Mouse (Mus musculus) neural tube, embryonic 13.5 days (tissue): Measurements from ENCODE around the gene Tas2r126. TPM values are rescaled to one million over a fixed set of nuclear protein-coding genes. Genes with fewer than 3 reads are reported as not detected.

ENCODE experiments used
- ATAC-seq: fragments of 200-750 bp; cut with Nextera tagmentation; 2 replicates; pipeline ENCODE4 v1.8.0; 2017; ENCODE audit warnings: low read depth, mild to moderate bottlenecking, moderate TSS enrichment, moderate library complexity
- H3K27ac ChIP-seq: fragments of 300-500 bp; sonication (generic); replicated peaks from 2 replicates; pipeline ENCODE4 v1.5.1; 2015; ENCODE audit warnings: moderate library complexity, mild to moderate bottlenecking, inconsistent platforms
- H3K27me3 ChIP-seq: fragments of 300-500 bp; sonication (generic); 2 replicates; pipeline ENCODE4 v1.6.1; 2015; ENCODE audit warnings: mild to moderate bottlenecking, inconsistent platforms
- H3K36me3 ChIP-seq: fragments of 300-500 bp; sonication (generic); 2 replicates; pipeline ENCODE4 v1.6.1; 2015; ENCODE audit warnings: mild to moderate bottlenecking, inconsistent platforms
- H3K4me1 ChIP-seq: fragments of 300-500 bp; sonication (generic); replicated peaks from 2 replicates; pipeline ENCODE4 v1.6.1; 2015; ENCODE audit warnings: inconsistent platforms
- H3K4me2 ChIP-seq: fragments of 300-500 bp; sonication (generic); 2 replicates; pipeline ENCODE4 v1.6.1; 2015; ENCODE audit warnings: inconsistent platforms, mild to moderate bottlenecking, moderate library complexity
- H3K4me3 ChIP-seq: fragments of 300-500 bp; sonication (generic); 2 replicates; pipeline ENCODE4 v1.5.1; 2015; ENCODE audit warnings: mild to moderate bottlenecking, inconsistent platforms
- H3K9ac ChIP-seq: fragments of 300-500 bp; sonication (generic); 2 replicates; pipeline ENCODE4 v1.6.1; 2015; ENCODE audit warnings: moderate library complexity, mild to moderate bottlenecking, inconsistent platforms
- H3K9me3 ChIP-seq: fragments of 300-500 bp; sonication (generic); 2 replicates; pipeline ENCODE4 v1.6.1; 2016; ENCODE audit warnings: inconsistent platforms
- WGBS: fragments of 180-500 bp; shearing (Covaris S2); methylation state at CpG from one replicate; pipeline ENCODE4 v1.1.7; 2015; 5-methylcytosine and 5-hydroxymethylcytosine counted together
- polyA plus RNA-seq: library from polyadenylated mRNA; unstranded; fragments of >200 nt; fragmentation: Nextera tagmentation; extraction: Ambion mirVana; gene quantifications from 2 replicates; pipeline ENCODE4 v1.2.1, GENCODE M21; 2015

Tas2r126 gene
- polyA plus RNA-seq: not detected in 2 replicates

- no peaks in the 10 kb centered on the region for H3K27me3 ChIP-seq
- no peak within 1 kb of the TSS for H3K9ac ChIP-seq
- no peaks in the 10 kb centered on the region for H3K9me3 ChIP-seq
- no peak for ATAC-seq
- H3K4me3 ChIP-seq: no peak within 1 kb of the TSS
- 89% methylated on average over 6 of the region's 6 CpGs for WGBS
- H3K27ac ChIP-seq: no peak within 1 kb of the TSS
- no peaks in the 10 kb centered on the region for H3K36me3 ChIP-seq
- no peaks in the 10 kb centered on the region for H3K4me1 ChIP-seq
- no peak within 1 kb of the TSS for H3K4me2 ChIP-seq
Measured at GRCm38 (mm10) chr6:42434446-42434845, at the start of gene Tas2r126. Gene Tas2r126 (plus strand): TSS chr6:42434535.

DNA sequence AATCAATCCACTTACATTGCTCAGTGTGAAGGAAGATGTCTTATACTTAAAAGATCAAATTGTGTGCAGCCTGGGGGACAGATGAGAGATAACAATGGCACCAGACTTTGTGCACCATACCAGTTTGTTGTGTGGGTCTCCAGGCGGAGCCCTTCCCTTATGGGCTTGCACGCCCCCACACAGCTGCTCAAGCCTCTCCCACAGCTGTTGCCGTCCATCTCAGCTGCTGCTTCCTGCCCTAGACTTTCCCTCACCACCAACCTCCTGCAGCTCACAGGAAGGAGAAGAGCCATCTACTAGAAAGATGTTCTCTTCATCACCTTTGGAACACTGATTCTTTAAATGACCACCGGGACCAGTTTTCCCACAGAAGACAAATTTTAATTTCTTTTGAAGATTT lies 48.7 kb upstream of the Tas2r126 start:
- ATAC-seq: no peak
- no peak overlapping the region for H3K4me3 ChIP-seq
- no peaks in the 10 kb centered on the region for H3K27me3 ChIP-seq
- no peaks in the 10 kb centered on the region; the same call in 1 of the 2 replicates for H3K4me1 ChIP-seq
- no peak overlapping the region for H3K4me2 ChIP-seq
- WGBS: 78% methylated on average over 4 of the region's 4 CpGs
- no peak overlapping the region for H3K27ac ChIP-seq
- no peaks in the 10 kb centered on the region for H3K9me3 ChIP-seq
- H3K9ac ChIP-seq: no peak overlapping the region
- no peaks in the 10 kb centered on the region for H3K36me3 ChIP-seq

- Histone ChIP-seq H3K9ac (no peak overlapping the region), H3K27ac (no peak overlapping the region), H3K4me1 (no peaks in the 10 kb centered on the region), H3K9me3 (no peaks in the 10 kb centered on the region), H3K4me2 (no peak overlapping the region), H3K27me3 (no peaks in the 10 kb centered on the region), H3K4me3 (no peak overlapping the region), H3K36me3 (no peaks in the 10 kb centered on the region)
- WGBS: 44% methylated on average over 2 of the region's 2 CpGs
- ATAC-seq: no peak
Measured at GRCm38 (mm10) chr6:42391796-42392330, 42.5 kb upstream of the Tas2r126 start.

DNA sequence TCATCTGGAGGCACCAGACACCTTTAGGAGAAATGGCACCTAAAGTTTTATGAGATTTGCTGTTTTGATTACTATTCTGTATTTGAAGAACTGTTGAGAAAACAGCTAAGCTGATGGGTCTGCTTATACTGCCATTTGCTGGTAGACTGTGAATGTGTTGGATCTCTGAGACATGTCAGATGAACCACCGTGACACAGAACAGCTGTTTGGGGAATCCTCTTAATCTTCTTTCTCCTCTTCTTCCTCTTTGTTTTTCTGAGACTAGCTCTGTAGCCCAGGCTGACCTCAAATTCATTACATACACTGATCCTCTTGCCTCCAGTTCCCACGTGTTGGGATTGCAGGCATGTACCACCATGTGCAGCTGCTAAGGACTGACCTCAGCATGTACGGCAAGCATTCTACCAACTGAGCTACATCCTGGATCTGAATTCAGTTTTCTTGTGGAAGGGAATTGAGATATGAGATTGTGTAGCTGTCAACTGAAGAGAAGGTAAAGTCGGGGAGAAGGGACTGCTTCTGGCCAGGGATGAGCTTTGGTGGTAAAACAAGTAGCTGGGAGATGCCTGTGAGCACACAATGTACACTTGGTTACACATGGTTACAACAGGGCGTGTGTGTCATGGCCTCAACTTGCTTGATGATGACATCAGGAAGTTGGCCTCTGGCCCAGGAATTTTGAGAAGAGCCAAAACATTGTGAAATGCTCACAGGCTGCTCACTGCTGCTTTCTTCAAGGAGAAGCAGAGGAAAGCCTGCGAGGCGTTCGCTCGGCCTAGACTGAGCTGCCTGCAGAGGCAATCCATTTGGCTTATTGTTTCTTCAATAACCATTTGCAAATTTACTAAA lies 38.1 kb upstream of the Tas2r126 start:
- H3K4me2 ChIP-seq: no peak overlapping the region
- H3K9ac ChIP-seq: no peak overlapping the region
- no peak for ATAC-seq
- WGBS: 80% methylated on average over 9 of the region's 9 CpGs
- no peaks in the 10 kb centered on the region for H3K36me3 ChIP-seq
- no peaks in the 10 kb centered on the region for H3K27me3 ChIP-seq
- H3K4me3 ChIP-seq: no peak overlapping the region
- no peak overlapping the region for H3K27ac ChIP-seq
- H3K9me3 ChIP-seq: no peaks in the 10 kb centered on the region
- no peaks in the 10 kb centered on the region for H3K4me1 ChIP-seq

DNA sequence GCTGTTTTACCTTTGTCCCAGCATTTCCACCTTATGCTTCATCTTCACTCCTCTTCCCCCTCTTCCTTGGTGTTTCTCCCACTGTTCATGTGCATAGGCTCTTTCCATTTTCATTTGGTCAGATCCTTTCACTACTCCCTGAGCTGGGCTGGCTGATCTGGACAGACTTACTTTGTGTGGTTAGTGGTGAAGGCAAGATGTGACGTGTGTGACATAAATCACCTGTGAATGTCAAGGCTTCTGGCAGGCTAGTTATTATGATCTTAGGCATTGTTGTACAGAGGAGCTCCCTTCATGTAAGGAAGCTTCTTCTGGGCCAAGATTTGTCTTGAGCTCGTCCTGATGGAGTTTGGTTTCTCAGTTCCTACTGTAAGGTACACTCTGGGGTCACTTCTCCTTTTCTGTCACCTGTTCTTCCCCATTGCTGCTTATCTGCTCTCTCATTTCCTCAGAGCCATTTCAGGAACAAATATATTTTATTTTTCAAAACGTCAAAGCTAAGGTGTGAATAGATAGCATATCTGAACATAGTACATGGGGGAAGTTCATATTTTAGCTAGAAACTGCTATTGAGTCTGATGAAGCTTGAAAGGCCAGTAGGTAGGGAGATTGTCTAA lies 37.2 kb upstream of the Tas2r126 start:
- no peak overlapping the region for H3K4me3 ChIP-seq
- no peaks in the 10 kb centered on the region for H3K9me3 ChIP-seq
- H3K36me3 ChIP-seq: no peaks in the 10 kb centered on the region
- H3K27me3 ChIP-seq: no peaks in the 10 kb centered on the region
- no peak overlapping the region for H3K27ac ChIP-seq
- H3K4me2 ChIP-seq: no peak overlapping the region
- 71% methylated on average over 3 of the region's 3 CpGs for WGBS
- H3K9ac ChIP-seq: no peak overlapping the region
- H3K4me1 ChIP-seq: no peaks in the 10 kb centered on the region
- ATAC-seq: no peak

DNA sequence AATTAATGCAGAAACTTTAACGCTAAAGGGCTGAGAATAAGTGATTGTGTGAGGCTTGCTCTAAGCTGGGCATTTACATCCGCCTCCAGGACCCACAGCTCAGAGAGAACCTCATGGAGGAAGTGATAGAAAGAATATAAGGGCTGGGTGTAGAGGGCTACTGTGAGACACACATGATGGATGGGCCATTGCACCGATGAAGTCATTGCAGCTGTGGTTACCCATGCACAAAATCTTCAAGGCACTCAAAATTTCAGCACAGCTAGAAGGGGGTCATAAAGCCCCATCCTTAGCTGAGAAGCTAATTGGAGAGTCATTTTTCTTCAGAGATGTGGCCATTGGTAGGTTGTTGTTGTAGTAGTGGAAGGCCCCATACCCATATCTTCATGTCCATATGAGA lies 36.0 kb upstream of the Tas2r126 start:
- H3K4me2 ChIP-seq: no peak overlapping the region
- H3K9ac ChIP-seq: no peak overlapping the region
- no peak overlapping the region for H3K4me3 ChIP-seq
- H3K9me3 ChIP-seq: no peaks in the 10 kb centered on the region
- H3K36me3 ChIP-seq: no peaks in the 10 kb centered on the region
- 87% methylated on average over 3 of the region's 3 CpGs for WGBS
- no peaks in the 10 kb centered on the region for H3K4me1 ChIP-seq
- no peak overlapping the region for H3K27ac ChIP-seq
- no peak for ATAC-seq
- H3K27me3 ChIP-seq: no peaks in the 10 kb centered on the region

DNA sequence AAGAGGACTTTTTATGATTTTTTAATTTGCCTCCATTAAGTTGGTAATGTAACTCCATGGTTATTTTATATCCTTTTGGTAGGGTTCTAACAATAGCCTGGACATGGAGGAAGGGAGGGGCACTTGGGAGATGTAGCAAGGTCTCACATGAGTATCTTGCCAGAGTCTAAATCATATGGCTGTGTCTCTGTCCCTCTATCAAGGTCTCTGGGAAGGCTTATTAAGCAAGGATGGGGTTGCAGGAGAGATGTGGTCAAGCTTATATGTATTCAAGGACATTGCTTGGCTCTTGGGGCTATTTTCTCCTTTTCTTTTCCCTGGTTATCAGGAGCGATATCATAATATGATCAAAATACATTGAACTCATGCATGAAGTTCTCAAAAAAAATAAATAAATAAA lies 35.3 kb upstream of the Tas2r126 start:
- H3K4me3 ChIP-seq: no peak overlapping the region
- H3K27me3 ChIP-seq: no peaks in the 10 kb centered on the region
- H3K9me3 ChIP-seq: no peaks in the 10 kb centered on the region
- 100% methylated on average over 1 of the region's 1 CpGs for WGBS
- no peak overlapping the region for H3K27ac ChIP-seq
- no peaks in the 10 kb centered on the region for H3K36me3 ChIP-seq
- no peak for ATAC-seq
- no peaks in the 10 kb centered on the region for H3K4me1 ChIP-seq
- H3K4me2 ChIP-seq: no peak overlapping the region
- no peak overlapping the region for H3K9ac ChIP-seq

DNA sequence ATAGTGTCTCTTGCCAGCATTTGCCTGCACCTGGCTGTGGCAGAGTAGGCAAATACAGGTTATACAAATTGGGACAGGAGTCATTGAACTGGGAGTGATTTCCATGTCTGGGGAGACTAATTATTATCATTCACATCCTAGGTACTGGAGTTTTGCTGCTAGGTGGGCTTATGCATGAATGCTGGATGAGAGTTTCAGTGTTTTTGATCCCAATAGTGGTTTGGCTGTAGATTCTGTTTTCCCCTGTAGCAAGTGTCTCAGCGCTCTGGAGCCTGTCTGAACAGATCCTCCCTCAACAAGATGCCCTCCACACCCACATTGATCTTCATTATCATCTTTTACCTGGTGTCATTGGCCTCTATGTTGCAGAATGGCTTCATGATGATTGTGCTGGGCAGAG lies 34.4 kb upstream of the Tas2r126 start, which contains the start of gene Tas2r143:
Tas2r143 (plus strand) TSS at position 301 of the 400 bp plus-strand sequence.
- Histone ChIP-seq H3K9me3 (no peaks in the 10 kb centered on the region), H3K27ac (no peak within 1 kb of the TSS), H3K4me1 (no peaks in the 10 kb centered on the region), H3K4me3 (no peak within 1 kb of the TSS), H3K27me3 (no peaks in the 10 kb centered on the region), H3K9ac (no peak within 1 kb of the TSS), H3K4me2 (no peak within 1 kb of the TSS), H3K36me3 (no peaks in the 10 kb centered on the region)
- WGBS: 100% methylated on average over 1 of the region's 1 CpGs
- no peak for ATAC-seq

- ATAC-seq: no peak
- Histone ChIP-seq H3K4me2 (no peak within 1 kb of the TSS), H3K27me3 (no peaks in the 10 kb centered on the region), H3K27ac (no peak within 1 kb of the TSS), H3K9me3 (no peaks in the 10 kb centered on the region), H3K9ac (no peak within 1 kb of the TSS), H3K36me3 (no peaks in the 10 kb centered on the region), H3K4me3 (no peak within 1 kb of the TSS), H3K4me1 (no peaks in the 10 kb centered on the region)
- WGBS: 85% methylated on average over 2 of the region's 2 CpGs
Measured at GRCm38 (mm10) chr6:42405134-42405533, 29.2 kb upstream of the Tas2r126 start, which contains the start of gene Tas2r135. Gene Tas2r135 (plus strand): TSS chr6:42405434.

DNA sequence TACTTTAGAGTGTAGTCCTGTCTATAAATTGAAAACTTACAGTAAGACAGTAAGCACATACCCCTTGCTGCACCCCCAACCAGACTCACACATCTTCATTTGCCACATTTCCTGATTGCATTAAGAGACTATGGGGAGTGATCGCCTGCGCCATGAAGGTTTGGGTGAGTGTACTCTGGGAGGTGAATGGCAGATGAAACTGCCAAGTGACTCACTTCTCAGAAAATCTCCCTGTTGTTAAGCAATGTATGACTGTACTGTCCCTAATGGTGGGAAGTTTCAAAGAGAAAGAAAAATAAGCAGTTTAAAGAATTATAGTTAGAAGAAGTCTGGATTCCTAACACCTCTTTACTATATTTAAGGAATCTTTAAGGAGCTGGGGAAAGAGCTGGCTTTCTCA lies 14.9 kb upstream of the Tas2r126 start:
- H3K4me3 ChIP-seq: no peak overlapping the region
- WGBS: 100% methylated on average over 2 of the region's 2 CpGs
- no peaks in the 10 kb centered on the region for H3K4me1 ChIP-seq
- H3K9me3 ChIP-seq: no peaks in the 10 kb centered on the region
- no peak overlapping the region for H3K27ac ChIP-seq
- ATAC-seq: no peak
- no peak overlapping the region for H3K9ac ChIP-seq
- H3K27me3 ChIP-seq: no peaks in the 10 kb centered on the region
- H3K36me3 ChIP-seq: no peaks in the 10 kb centered on the region
- H3K4me2 ChIP-seq: no peak overlapping the region

DNA sequence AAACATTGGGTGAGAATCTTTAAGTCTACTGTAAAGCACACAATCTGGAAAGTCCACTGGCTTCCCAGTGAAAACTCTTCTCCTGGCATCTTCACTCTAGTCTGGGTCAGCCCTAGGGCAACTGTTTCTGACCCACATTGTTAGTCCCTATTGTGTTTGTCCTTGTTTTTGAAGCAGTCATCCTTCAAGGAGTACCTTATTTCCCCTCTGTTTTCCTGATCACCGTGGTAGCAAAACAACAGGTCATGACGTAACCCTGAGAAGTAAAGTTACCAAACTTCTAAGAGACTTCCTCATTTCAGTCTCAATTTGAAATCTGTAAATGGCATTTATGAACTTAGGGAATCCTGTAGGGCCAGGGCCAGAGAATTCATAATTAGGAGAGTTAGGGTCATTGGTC lies 12.9 kb upstream of the Tas2r126 start:
- 74% methylated on average over 2 of the region's 2 CpGs for WGBS
- Histone ChIP-seq H3K27me3 (no peaks in the 10 kb centered on the region), H3K4me3 (no peak overlapping the region), H3K4me2 (no peak overlapping the region), H3K9me3 (no peaks in the 10 kb centered on the region), H3K27ac (no peak overlapping the region), H3K4me1 (no peaks in the 10 kb centered on the region), H3K9ac (no peak overlapping the region), H3K36me3 (no peaks in the 10 kb centered on the region)
- no peak for ATAC-seq

GRCm38 (mm10) chr6:42424472-42424871 lies 9.9 kb upstream of the Tas2r126 start:
- Histone ChIP-seq H3K4me1 (no peaks in the 10 kb centered on the region), H3K27me3 (no peaks in the 10 kb centered on the region), H3K9me3 (no peaks in the 10 kb centered on the region), H3K4me3 (no peak overlapping the region), H3K4me2 (no peak overlapping the region), H3K9ac (no peak overlapping the region), H3K36me3 (no peaks in the 10 kb centered on the region), H3K27ac (no peak overlapping the region)
- WGBS: 92% methylated on average over 3 of the region's 3 CpGs
- no peak for ATAC-seq
